Mouse (Mus musculus) heart, postnatal 0 days (tissue): ENCODE data around the gene Elmsan1. TPM values are rescaled to one million over a fixed set of nuclear protein-coding genes. Genes with fewer than 3 reads are reported as not detected.
A peak's percentile ranks its signal among the peaks of the same experiment; 100 is the strongest.

Experiments
- ATAC-seq: fragments of 200-750 bp; cut with Nextera tagmentation; 2 replicates; pipeline ENCODE4 v1.8.0; 2017; ENCODE audit warnings: low read depth, moderate number of reproducible peaks, moderate library complexity; ENCODE audit not compliant: insufficient read depth
- DNase-seq: peaks from one replicate; pipeline ENCODE4 v3.0.0-alpha.2; 2016; ENCODE audit warnings: low spot score
- H3K27ac ChIP-seq: fragments of 300-500 bp; sonication (generic); 2 replicates; pipeline ENCODE4 v1.5.1; 2014; ENCODE audit warnings: low read depth, mild to moderate bottlenecking
- H3K27me3 ChIP-seq: fragments of 300-500 bp; sonication (generic); 2 replicates; pipeline ENCODE4 v1.6.1; 2014; ENCODE audit warnings: low read length, mixed read lengths; ENCODE audit not compliant: control insufficient read depth, insufficient read depth
- H3K36me3 ChIP-seq: fragments of 300-500 bp; sonication (generic); replicated peaks from 2 replicates; pipeline ENCODE4 v1.6.1; 2014; ENCODE audit warnings: low read length, mixed read lengths; ENCODE audit not compliant: control insufficient read depth, insufficient read depth
- H3K4me1 ChIP-seq: fragments of 300-500 bp; sonication (generic); 2 replicates; pipeline ENCODE4 v1.6.1; 2014; ENCODE audit warnings: antibody characterized with exemption; ENCODE audit not compliant: control insufficient read depth, insufficient read depth
- H3K4me2 ChIP-seq: fragments of 300-500 bp; sonication (generic); 2 replicates; pipeline ENCODE4 v1.6.1; 2014; ENCODE audit warnings: low read depth, mild to moderate bottlenecking, low read length, moderate library complexity
- H3K4me3 ChIP-seq: fragments of 300-500 bp; sonication (generic); 2 replicates; pipeline ENCODE4 v1.5.1; 2014; ENCODE audit warnings: low read depth, low read length
- H3K9ac ChIP-seq: fragments of 300-500 bp; sonication (generic); replicated peaks from 2 replicates; pipeline ENCODE4 v1.6.1; 2014; ENCODE audit warnings: low read depth, low read length, mixed read lengths
- H3K9me3 ChIP-seq: fragments of 300-500 bp; sonication (generic); replicated peaks from 2 replicates; pipeline ENCODE4 v1.6.1; 2016; ENCODE audit warnings: low read length; ENCODE audit not compliant: control insufficient read depth
- CTCF ChIP-seq: IDR thresholded peaks from 2 replicates; pipeline ENCODE4 v1.5.1; 2016; ENCODE audit warnings: antibody characterized with exemption, control low read depth, low read depth
- EP300 ChIP-seq: IDR thresholded peaks from 2 replicates; pipeline ENCODE4 v1.6.1; 2016; ENCODE audit warnings: antibody characterized with exemption, low read depth
- WGBS: fragments of 180-500 bp; shearing (Covaris S2); extraction: QIAGEN DNeasy Blood & Tissue Kit; methylation state at CpG from one replicate; pipeline ENCODE4 v1.1.7; 2014; 5-methylcytosine and 5-hydroxymethylcytosine counted together
- polyA plus RNA-seq: library from polyadenylated mRNA; unstranded; fragments of >200 nt; fragmentation: Nextera tagmentation; extraction: Ambion mirVana; gene quantifications from 2 replicates; pipeline ENCODE4 v1.2.1, GENCODE M21; 2015
- total RNA-seq: library from RNA; depleted of rRNA; stranded (reverse); fragments of >200 nt; gene quantifications from 2 replicates; pipeline ENCODE4 v1.2.3, GENCODE M21; 2014; ENCODE audit warnings: low replicate concordance

The Elmsan1 gene
- total and polyA plus RNA-seq, 2 experiments from 2014 or later: 3.6 to 13.5 TPM

GRCm38 (mm10) chr12:84220515-84220914, 1.8 kb upstream of the Elmsan1 start:
- WGBS: 86% methylated on average over 4 of the region's 4 CpGs
- ATAC-seq: no peak
- no peak for TF ChIP-seq EP300
- TF ChIP-seq CTCF: no peak

GRCm38 (mm10) chr12:84219121-84219561, 460 bp upstream of the Elmsan1 start:
- Histone ChIP-seq H3K27ac (peak overlapping the region; percentile 94), H3K27me3 (no peaks in the 10 kb centered on the region), H3K4me1 (peaks cover 37% of the 10 kb centered on the region), H3K4me2 (peak overlapping the region; percentile 90), H3K4me3 (peak overlapping the region; percentile 95), H3K9me3 (no peaks in the 10 kb centered on the region), H3K36me3 (no peaks in the 10 kb centered on the region), H3K9ac (peak overlapping the region; percentile 94)
- DNase-seq (peak; percentile 49), ATAC-seq (peak; percentile 9; the same call in 1 of the 2 replicates)
- no peak for TF ChIP-seq CTCF
- no peak for TF ChIP-seq EP300
- WGBS: 6% methylated on average over 14 of the region's 14 CpGs

More at GRCm38 (mm10) chr12:84220515-84220914, 1.8 kb upstream of the Elmsan1 start:
- Histone ChIP-seq H3K4me3 (no peak overlapping the region), H3K9ac (no peak overlapping the region), H3K4me1 (peaks cover 24% of the 10 kb centered on the region), H3K27me3 (no peaks in the 10 kb centered on the region), H3K4me2 (no peak overlapping the region), H3K36me3 (no peaks in the 10 kb centered on the region), H3K9me3 (no peaks in the 10 kb centered on the region), H3K27ac (no peak overlapping the region)
- no peak for DNase-seq

GRCm38 (mm10) chr12:84217508-84218131, 1.1 kb downstream of the Elmsan1 start:
- DNase-seq (no peak), ATAC-seq (no peak)
- peak overlapping the region; percentile 95 for H3K4me3 ChIP-seq
- TF ChIP-seq EP300: no peak
- TF ChIP-seq CTCF: no peak
- peaks cover 37% of the 10 kb centered on the region for H3K4me1 ChIP-seq
- H3K36me3 ChIP-seq: no peaks in the 10 kb centered on the region
- peak overlapping the region; percentile 94 for H3K9ac ChIP-seq
- H3K4me2 ChIP-seq: peak overlapping the region; percentile 90
- 8% methylated on average over 21 of the region's 21 CpGs for WGBS
- H3K27ac ChIP-seq: peak overlapping the region; percentile 94
- H3K9me3 ChIP-seq: no peaks in the 10 kb centered on the region
- H3K27me3 ChIP-seq: no peaks in the 10 kb centered on the region

- H3K4me1 ChIP-seq: peaks cover 32% of the 10 kb centered on the region
- H3K36me3 ChIP-seq: no peaks in the 10 kb centered on the region
- TF ChIP-seq EP300: no peak
- no peak for TF ChIP-seq CTCF
- peak overlapping the region; percentile 95 for H3K4me3 ChIP-seq
- H3K27me3 ChIP-seq: no peaks in the 10 kb centered on the region
- ATAC-seq (no peak), DNase-seq (no peak)
- peak overlapping the region; percentile 94; the same call in 1 of the 2 replicates for H3K9ac ChIP-seq
- no peaks in the 10 kb centered on the region for H3K9me3 ChIP-seq
- H3K27ac ChIP-seq: peak overlapping the region; percentile 94
- H3K4me2 ChIP-seq: peak overlapping the region; percentile 90
- WGBS: 38% methylated on average over 4 of the region's 4 CpGs
Observed at GRCm38 (mm10) chr12:84217111-84217507, 1.6 kb downstream of the Elmsan1 start.

GRCm38 (mm10) chr12:84215758-84216440, 2.8 kb downstream of the Elmsan1 start:
- peaks cover 42% of the 10 kb centered on the region for H3K4me1 ChIP-seq
- 69% methylated on average over 11 of the region's 11 CpGs for WGBS
- no peak for ATAC-seq
- H3K9ac ChIP-seq: no peak overlapping the region
- DNase-seq: no peak
- no peaks in the 10 kb centered on the region for H3K36me3 ChIP-seq
- H3K4me3 ChIP-seq: no peak overlapping the region
- no peaks in the 10 kb centered on the region for H3K27me3 ChIP-seq
- no peak overlapping the region for H3K4me2 ChIP-seq
- TF ChIP-seq EP300 (no peak), CTCF (no peak)
- no peaks in the 10 kb centered on the region for H3K9me3 ChIP-seq
- 0 out of 2 replicates have a peak overlapping the region, but pooled peaks have one; percentile 26 for H3K27ac ChIP-seq
